ENCODE assay signal across 11 mouse cellular contexts in genomic region chr8:20387121-20387794, GRCm38 (mm10). TPM values are rescaled to one million over a fixed set of nuclear protein-coding genes. Genes with fewer than 3 reads are reported as not detected.
DNase-seq lines count a peak whose midpoint lies in the region; ATAC-seq and TF ChIP-seq lines count a peak whose summit lies in the region.
"Not testable (repeated sequence)": the region's sequence is repeated elsewhere in the genome, so short reads cannot be mapped to it uniquely, and the experiment has no call there.
"Had no signal": no experiment of that assay in that cellular context is flagged by ENCODE, and none has a peak within 500 bp of the region (broad histone marks: within the 10 kb centered on the region; RNA-seq: fewer than 3 reads in every experiment).

No protein-coding gene starts in this region.

- not testable (repeated sequence) for H3K9me3 ChIP-seq in MEL (replicated peaks; ENCODE audit: insufficient read depth, low read length)

- H3K79me2 ChIP-seq in MEL (ENCODE audit: control insufficient read depth, insufficient read depth, low read length, poor library complexity), result not testable (repeated sequence)

- not testable (repeated sequence) for H3K27me3 ChIP-seq in MEL (ENCODE audit: control insufficient read depth in 1 of 2, insufficient read depth in 2 of 2, low read length in 2 of 2)

- TF ChIP-seq CTCF in MEL (IDR thresholded peaks at IDR 0.05 in 2 of 3, conservative IDR thresholded peaks at IDR 0.05 in 1 of 3; ENCODE audit: control insufficient read depth in 1 of 3, insufficient read depth in 1 of 3, low read depth in 2 of 3, low read length in 3 of 3, poor library complexity in 1 of 3, severe bottlenecking in 1 of 3), result not testable (repeated sequence)

- peak; percentile 59 for ATAC-seq in megakaryocyte, adult 5-6 weeks (ENCODE audit: poor library complexity, severe bottlenecking)

- intact Hi-C loops in heart, postnatal 25 days (cut with DNase I); left cerebral cortex, postnatal 25 days (cut with DNase I): not testable (repeated sequence)

- not testable (repeated sequence) for TF ChIP-seq POLR2A in MEL (IDR thresholded peaks at IDR 0.05; ENCODE audit: control insufficient read depth in 1 of 2, insufficient read depth in 1 of 2, low read depth in 1 of 2, low read length in 2 of 2, poor library complexity in 1 of 2)

- DNase-seq in MEL (ENCODE audit: low read depth, low spot score), result peak; percentile 0
- DNase-seq in cerebellum, adult 11-12 months, result peak; percentile 27
- DNase-seq in gastrocnemius, adult 18-20 months (ENCODE audit: low spot score), result peak; percentile 24
- peak; percentile 43 for DNase-seq in heart, postnatal 25 days (ENCODE audit: low spot score)
- DNase-seq in left cerebral cortex, postnatal 25 days (ENCODE audit: low spot score in 2 of 2), result peak; percentile 6 to 13
- peak; percentile 23 to 29 for DNase-seq in spleen, postnatal 36 days (ENCODE audit: low spot score in 2 of 2)
- peak; percentile 40 for DNase-seq in urinary bladder, postnatal 14 days (ENCODE audit: low spot score)

- TF ChIP-seq RAD21 in MEL (IDR thresholded peaks at IDR 0.05; ENCODE audit: low read depth, low read length), result not testable (repeated sequence)

- not testable (repeated sequence) for H3K4me1 ChIP-seq in MEL (ENCODE audit: control insufficient read depth in 1 of 2, insufficient read depth in 2 of 2, low read length in 2 of 2)

- H3K4me3 ChIP-seq in MEL (ENCODE audit: control insufficient read depth in 1 of 2, insufficient read depth in 1 of 2, low read depth in 2 of 2, low read length in 2 of 2), result not testable (repeated sequence)

- H3K9ac ChIP-seq in MEL (ENCODE audit: control insufficient read depth, low read depth, low read length, poor library complexity, severe bottlenecking), result not testable (repeated sequence)

- TF ChIP-seq EP300 in MEL (IDR thresholded peaks at IDR 0.05; ENCODE audit: low read depth in 1 of 2, low read length in 2 of 2), result not testable (repeated sequence)

- not testable (repeated sequence) for H3K36me3 ChIP-seq in MEL (ENCODE audit: control insufficient read depth in 1 of 2, insufficient read depth in 2 of 2, low read length in 2 of 2)

- not testable (repeated sequence) for H3K27ac ChIP-seq in MEL (ENCODE audit: control insufficient read depth, low read depth, low read length)

RNA-seq across cellular contexts. Expression of gene Gm15319, which starts 24.2 kb away (rescaled TPM):
- total RNA-seq in MEL (2012; rRNA removed), result not detected in 2 replicates
- not detected for polyA plus RNA-seq in MEL (2012; ENCODE audit: insufficient read depth in 1 of 2, insufficient read length in 2 of 2, low read depth in 1 of 2, low replicate concordance in 2 of 2, missing spikeins in 1 of 2)
- under 1 TPM in 1 of 2 experiments, not detected in 1; 0.84 TPM for total RNA-seq in gastrocnemius, adult 18-20 months (2021)
- total RNA-seq in heart, postnatal 25 days (2021), result under 1 TPM; 0.25 to 0.52 TPM
- total RNA-seq in left cerebral cortex, postnatal 25 days (2021), result 1 to 10 TPM in 1 of 2 experiments, under 1 TPM in 1; 0.71 to 1.3 TPM
- total RNA-seq in megakaryocyte, adult 5-6 weeks (2015), result not detected in 2 replicates
- total RNA-seq in megakaryocyte, adult 5-6 weeks (2017), result not detected in 2 replicates
- polyA plus RNA-seq: C2C12; lung, embryonic 15.5 days; midbrain, embryonic 15.5 days had no signal
